Mouse (Mus musculus) myocyte (in vitro differentiated cells): Measurements from ENCODE around the gene Neurod6.

Source experiments
- E2F4 ChIP-seq: IDR thresholded peaks from one replicate; pipeline ENCODE4 v1.6.1; 2011; ENCODE audit warnings: mild to moderate bottlenecking, control low read depth, moderate library complexity; ENCODE audit not compliant: insufficient read depth
- MAX ChIP-seq: IDR thresholded peaks from one replicate; pipeline ENCODE4 v1.6.1; 2011; ENCODE audit warnings: low read depth, mild to moderate bottlenecking, control low read depth
- POLR2A ChIP-seq: IDR thresholded peaks from one replicate; pipeline ENCODE4 v1.6.1; 2011; ENCODE audit warnings: low read depth, mild to moderate bottlenecking, control low read depth, moderate library complexity; ENCODE audit not compliant: insufficient read length
- POLR2AphosphoS2 ChIP-seq: IDR thresholded peaks from one replicate; pipeline ENCODE4 v1.6.1; 2011; ENCODE audit warnings: low read depth, control low read depth; ENCODE audit not compliant: insufficient read length
- SRF ChIP-seq: IDR thresholded peaks from one replicate; pipeline ENCODE4 v1.6.1; 2011; ENCODE audit warnings: low read depth; ENCODE audit not compliant: control insufficient read depth, insufficient read length
- TCF12 ChIP-seq: IDR thresholded peaks from one replicate; pipeline ENCODE4 v1.6.1; 2011; ENCODE audit warnings: mild to moderate bottlenecking, control low read depth; ENCODE audit not compliant: poor library complexity, insufficient read depth, severe bottlenecking
- USF1 ChIP-seq: IDR thresholded peaks from one replicate; pipeline ENCODE4 v1.6.1; 2011; ENCODE audit warnings: low read depth, mild to moderate bottlenecking, control low read depth, moderate library complexity

DNA sequence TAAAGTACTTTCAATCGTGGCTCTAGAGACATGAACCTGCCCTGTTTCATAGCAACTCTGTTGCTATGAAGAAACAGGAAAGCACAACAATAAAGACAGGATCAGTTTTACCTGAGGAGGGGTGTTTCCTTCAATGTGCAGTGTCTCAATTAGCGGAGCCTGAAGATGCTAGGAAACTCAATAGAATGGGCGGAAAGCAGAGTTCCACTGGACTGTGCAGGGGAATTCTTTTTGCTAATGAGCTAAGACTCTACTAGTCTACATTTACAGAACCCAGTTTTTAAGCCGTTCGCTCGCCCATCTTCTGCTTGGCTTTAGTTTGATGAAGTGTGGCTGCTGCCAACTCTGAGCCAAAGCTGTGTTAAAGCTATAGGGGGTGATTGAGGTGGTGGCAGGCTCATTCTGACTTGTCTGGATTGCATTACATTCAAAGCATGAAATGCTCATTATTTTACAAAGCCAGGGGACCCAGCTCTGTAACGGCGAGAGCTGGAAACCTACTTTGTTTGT lies 33.2 kb downstream of the Neurod6 start:
- no peak for TF ChIP-seq POLR2A
- no peak for TF ChIP-seq POLR2AphosphoS2
- no peak for TF ChIP-seq MAX
- no peak for TF ChIP-seq TCF12
- no peak for TF ChIP-seq E2F4
- no peak for TF ChIP-seq USF1
- TF ChIP-seq SRF, result no peak
